Comparison of ENCODE assay signal across 19 mouse cellular contexts in genomic region chr2:73952597-73953219, GRCm38 (mm10). TPM values are rescaled to one million over a fixed set of nuclear protein-coding genes. Genes with fewer than 3 reads are reported as not detected.
A peak's percentile ranks its signal among the peaks of the same experiment; 100 is the strongest.
DNase-seq lines count a peak whose midpoint lies in the region; ATAC-seq and TF ChIP-seq lines count a peak whose summit lies in the region.
"Had no signal": no experiment of that assay in that cellular context is flagged by ENCODE, and none has a peak within 500 bp of the region (broad histone marks: within the 10 kb centered on the region; RNA-seq: fewer than 3 reads in every experiment).

No protein-coding gene starts in this region.

- peak overlapping the region; percentile 13; the same call in 1 of the 2 replicates for H3K4me2 ChIP-seq in kidney, postnatal 0 days (ENCODE audit: low read length)
- no peak overlapping the region for H3K4me2 ChIP-seq in embryonic facial prominence, embryonic 11.5 days (ENCODE audit: low read depth, low read length)
- peak overlapping the region; percentile 38 for H3K4me2 ChIP-seq in limb, embryonic 13.5 days (replicated peaks)
- H3K4me2 ChIP-seq: embryonic facial prominence, embryonic 15.5 days; hindbrain, embryonic 13.5 days; intestine, embryonic 15.5 days; neural tube, embryonic 13.5 days had no signal

- H3K27me3 ChIP-seq in kidney, postnatal 0 days (ENCODE audit: insufficient read depth, low read length): no peaks in the 10 kb centered on the region
- no peaks in the 10 kb centered on the region for H3K27me3 ChIP-seq in embryonic facial prominence, embryonic 11.5 days (ENCODE audit: control insufficient read depth, insufficient read depth, low read length)
- no peaks in the 10 kb centered on the region for H3K27me3 ChIP-seq in limb, embryonic 13.5 days
- H3K27me3 ChIP-seq: embryonic facial prominence, embryonic 15.5 days; hindbrain, embryonic 13.5 days; intestine, embryonic 15.5 days; neural tube, embryonic 13.5 days had no signal

- H3K36me3 ChIP-seq in kidney, postnatal 0 days (ENCODE audit: insufficient read depth, low read length): no peaks in the 10 kb centered on the region
- H3K36me3 ChIP-seq in embryonic facial prominence, embryonic 11.5 days (replicated peaks; ENCODE audit: control insufficient read depth, insufficient read depth, low read depth, low read length): no peaks in the 10 kb centered on the region
- no peaks in the 10 kb centered on the region for H3K36me3 ChIP-seq in limb, embryonic 13.5 days
- H3K36me3 ChIP-seq: embryonic facial prominence, embryonic 15.5 days; forebrain, embryonic 10.5 days; heart, embryonic 10.5 days; hindbrain, embryonic 13.5 days; intestine, embryonic 15.5 days; midbrain, embryonic 10.5 days; neural tube, embryonic 13.5 days had no signal

- no peak overlapping the region for H3K9ac ChIP-seq in kidney, postnatal 0 days (ENCODE audit: low read depth, low read length)
- H3K9ac ChIP-seq in embryonic facial prominence, embryonic 11.5 days (replicated peaks; ENCODE audit: low read length): no peak overlapping the region
- no peak overlapping the region for H3K9ac ChIP-seq in limb, embryonic 13.5 days
- H3K9ac ChIP-seq: embryonic facial prominence, embryonic 15.5 days; hindbrain, embryonic 13.5 days; intestine, embryonic 15.5 days; neural tube, embryonic 13.5 days had no signal

- no peak for TF ChIP-seq CTCF in kidney, postnatal 0 days (IDR thresholded peaks at IDR 0.05; ENCODE audit: low read depth)

- DNase-seq in kidney, postnatal 0 days (ENCODE audit: low spot score): peak; percentile 66
- no peak for DNase-seq in kidney, postnatal 10 days
- peak; percentile 63 for DNase-seq in embryonic facial prominence, embryonic 11.5 days (ENCODE audit: low spot score)
- no peak for DNase-seq in left cerebral cortex, postnatal 36 days (ENCODE audit: low spot score in 2 of 2)
- no peak for DNase-seq in right cerebral cortex, postnatal 14 days
- DNase-seq: cerebellum, postnatal 25 days; gastrocnemius, postnatal 36 days; heart, postnatal 14 days; lung, postnatal 36 days; right cerebral cortex, postnatal 4 days had no signal

- H3K4me1 ChIP-seq in kidney, postnatal 0 days (replicated peaks; ENCODE audit: insufficient read depth, low read length): peaks cover 4% of the 10 kb centered on the region; the same call in 1 of the 2 replicates
- no peaks in the 10 kb centered on the region for H3K4me1 ChIP-seq in embryonic facial prominence, embryonic 11.5 days (ENCODE audit: control insufficient read depth, insufficient read depth, low read length)
- peaks cover 21% of the 10 kb centered on the region for H3K4me1 ChIP-seq in limb, embryonic 13.5 days
- H3K4me1 ChIP-seq: embryonic facial prominence, embryonic 15.5 days; midbrain, embryonic 10.5 days had no signal

- intact Hi-C loops in left cerebral cortex, postnatal 36 days (cut with DNase I): no loop called here

- H3K9me3 ChIP-seq in kidney, postnatal 0 days (replicated peaks; ENCODE audit: low read length): no peaks in the 10 kb centered on the region
- H3K9me3 ChIP-seq in embryonic facial prominence, embryonic 11.5 days (replicated peaks; ENCODE audit: control insufficient read depth, low read length): no peaks in the 10 kb centered on the region
- no peaks in the 10 kb centered on the region for H3K9me3 ChIP-seq in limb, embryonic 13.5 days
- H3K9me3 ChIP-seq: embryonic facial prominence, embryonic 15.5 days; forebrain, embryonic 10.5 days; heart, embryonic 10.5 days; hindbrain, embryonic 13.5 days; intestine, embryonic 15.5 days; midbrain, embryonic 10.5 days; neural tube, embryonic 13.5 days had no signal

- WGBS in kidney, postnatal 0 days: 18% methylated on average over 8 of the region's 8 CpGs
- WGBS in embryonic facial prominence, embryonic 11.5 days: 34% methylated on average over 8 of the region's 8 CpGs
- 9% methylated on average over 8 of the region's 8 CpGs for WGBS in limb, embryonic 13.5 days

- 0 out of 2 replicates have a peak overlapping the region, but pooled peaks have one; percentile 36 for H3K27ac ChIP-seq in kidney, postnatal 0 days
- no peak overlapping the region for H3K27ac ChIP-seq in embryonic facial prominence, embryonic 11.5 days (replicated peaks; ENCODE audit: low read depth, low read length)
- no peak overlapping the region; the same call in 1 of the 2 replicates for H3K27ac ChIP-seq in limb, embryonic 13.5 days
- H3K27ac ChIP-seq: embryonic facial prominence, embryonic 15.5 days; forebrain, embryonic 10.5 days; heart, embryonic 10.5 days; hindbrain, embryonic 13.5 days; intestine, embryonic 15.5 days; midbrain, embryonic 10.5 days; neural tube, embryonic 13.5 days had no signal

- ATAC-seq in kidney, postnatal 0 days (replicated peaks; ENCODE audit: low FRiP score, low read depth): no peak
- ATAC-seq in embryonic facial prominence, embryonic 11.5 days (replicated peaks; ENCODE audit: insufficient number of reproducible peaks, low FRiP score, low TSS enrichment, low read depth): no peak
- peak; percentile 36; the same call in 1 of the 2 replicates for ATAC-seq in limb, embryonic 13.5 days (ENCODE audit: low FRiP score, low read depth)
- no peak for ATAC-seq in monocyte, adult 5-6 weeks (replicated peaks; ENCODE audit: insufficient number of reproducible peaks, low FRiP score, low TSS enrichment, poor library complexity, severe bottlenecking)

- H3K4me3 ChIP-seq in kidney, postnatal 0 days (replicated peaks; ENCODE audit: low read depth, low read length): no peak overlapping the region
- no peak overlapping the region for H3K4me3 ChIP-seq in embryonic facial prominence, embryonic 11.5 days (ENCODE audit: low read depth, low read length)
- no peak overlapping the region for H3K4me3 ChIP-seq in limb, embryonic 13.5 days
- H3K4me3 ChIP-seq: embryonic facial prominence, embryonic 15.5 days; forebrain, embryonic 10.5 days; heart, embryonic 10.5 days; hindbrain, embryonic 13.5 days; intestine, embryonic 15.5 days; midbrain, embryonic 10.5 days; neural tube, embryonic 13.5 days had no signal

RNA-seq across cellular contexts. Expression of gene Atp5g3, which starts 41.6 kb away (rescaled TPM):
- polyA plus RNA-seq in kidney, postnatal 0 days (2015; fragmentation: Nextera tagmentation; extraction: Ambion mirVana): 2,509 and 2,635 TPM in 2 replicates
- 890 and 926 TPM in 2 replicates for polyA plus RNA-seq in embryonic facial prominence, embryonic 11.5 days (2014; fragmentation: Nextera tagmentation; extraction: Ambion mirVana)
- polyA plus RNA-seq in limb, embryonic 13.5 days (2015; fragmentation: Nextera tagmentation; extraction: Ambion mirVana): 1,028 and 1,094 TPM in 2 replicates
- total RNA-seq in monocyte, adult 5-6 weeks (2017): 92.9 to 108 TPM (median 102 TPM) in 3 replicates
- total RNA-seq in left cerebral cortex, postnatal 36 days (2021): 100 to 1,000 TPM; 501 to 523 TPM

Comparison
In these comparisons a context has a peak if more than half of its experiments do, and no peak if none do; other contexts are left out.
1. DNase-seq: peak in kidney, postnatal 0 days (single experiment) and embryonic facial prominence, embryonic 11.5 days (single experiment); none in kidney, postnatal 10 days (single experiment), left cerebral cortex, postnatal 36 days (0 of 2) and right cerebral cortex, postnatal 14 days (single experiment).